Mouse (Mus musculus) testis, adult 2 months (tissue): ENCODE results near the gene Agap2.

Experiments
- CTCF ChIP-seq: fragments of 200-500 bp; IDR thresholded peaks from 2 replicates; pipeline ENCODE4 v1.5.1; 2012; ENCODE audit warnings: low read depth, mild to moderate bottlenecking, inconsistent platforms, low read length, moderate library complexity; ENCODE audit not compliant: control insufficient read depth, insufficient read depth, insufficient replicate concordance
- POLR2A ChIP-seq: fragments of 200-500 bp; IDR thresholded peaks from 2 replicates; pipeline ENCODE4 v1.6.1; 2012; ENCODE audit warnings: low read depth, mild to moderate bottlenecking, inconsistent platforms, low read length, moderate library complexity; ENCODE audit not compliant: control insufficient read depth

DNA sequence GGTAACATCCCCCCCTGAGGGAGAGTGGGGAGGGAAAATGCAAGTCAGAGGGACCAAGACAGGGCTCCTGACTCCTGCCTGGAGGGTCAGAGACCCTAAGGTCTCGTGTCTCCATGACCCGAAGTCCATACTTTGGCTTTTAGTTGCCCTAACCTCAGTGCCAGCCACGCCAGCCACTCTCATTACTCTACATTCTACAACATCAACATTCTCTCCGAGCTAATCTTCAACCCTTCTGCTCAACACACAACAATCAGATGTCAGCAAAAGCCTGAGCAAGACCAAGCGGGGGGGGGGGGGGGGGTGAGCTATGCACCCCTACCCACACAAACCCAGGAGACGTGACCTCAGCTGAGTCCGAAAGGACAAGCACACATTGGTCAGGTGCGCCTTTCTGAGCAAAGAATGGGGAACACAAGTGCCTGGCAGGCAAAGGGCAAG, 41.8 kb upstream of the Agap2 start:
- no peak for TF ChIP-seq CTCF
- no peak for TF ChIP-seq POLR2A
